Mouse (Mus musculus) fibroblast of lung, adult 2 months (primary cell): ENCODE data around the gene Fsd1.

ENCODE experiments used
- DNase-seq: peaks from one replicate; pipeline ENCODE4 v3.0.0-alpha.2; 2011; ENCODE audit warnings: low read depth

Fsd1 gene

DNA sequence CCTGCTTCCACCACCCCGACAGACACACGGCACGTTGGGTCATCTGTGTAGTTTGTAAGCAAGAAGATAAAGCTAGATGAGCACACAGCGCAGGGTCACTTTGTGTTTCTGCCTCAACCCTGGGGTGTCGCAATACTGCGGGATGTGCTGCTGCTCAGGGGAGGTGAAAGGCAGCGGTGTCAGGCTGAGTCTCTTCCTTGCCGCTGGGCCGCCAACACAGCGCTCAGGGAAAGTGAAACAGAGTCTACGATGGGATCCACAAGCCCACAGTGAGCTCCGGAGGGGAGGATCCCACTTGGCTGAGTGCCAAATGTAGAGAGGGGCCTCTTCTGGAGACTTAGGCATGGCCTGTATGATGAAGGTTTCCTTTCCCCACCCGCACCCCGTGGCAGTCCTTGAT lies 23.1 kb upstream of the Fsd1 start:
- no peak for DNase-seq

DNA sequence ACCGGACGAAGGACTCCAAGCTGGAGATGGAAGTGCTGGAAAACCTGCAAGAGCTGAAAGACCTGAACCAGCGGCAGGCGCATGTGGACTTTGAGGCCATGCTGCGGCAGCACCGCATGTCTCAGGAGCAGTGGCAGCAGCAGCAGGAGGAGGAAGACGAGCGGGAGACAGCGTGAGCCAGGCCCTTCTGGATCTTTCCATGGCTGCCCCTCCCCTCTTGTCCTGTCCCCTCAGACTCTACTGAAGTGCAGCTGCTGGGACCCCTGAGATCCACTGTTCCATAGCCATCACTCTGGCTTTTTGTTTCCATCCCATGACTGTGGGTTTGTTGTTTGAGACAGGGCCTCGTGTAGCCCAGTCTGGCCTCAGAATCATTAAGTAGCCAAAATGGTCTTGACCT lies 21.8 kb upstream of the Fsd1 start:
- DNase-seq = no peak

DNA sequence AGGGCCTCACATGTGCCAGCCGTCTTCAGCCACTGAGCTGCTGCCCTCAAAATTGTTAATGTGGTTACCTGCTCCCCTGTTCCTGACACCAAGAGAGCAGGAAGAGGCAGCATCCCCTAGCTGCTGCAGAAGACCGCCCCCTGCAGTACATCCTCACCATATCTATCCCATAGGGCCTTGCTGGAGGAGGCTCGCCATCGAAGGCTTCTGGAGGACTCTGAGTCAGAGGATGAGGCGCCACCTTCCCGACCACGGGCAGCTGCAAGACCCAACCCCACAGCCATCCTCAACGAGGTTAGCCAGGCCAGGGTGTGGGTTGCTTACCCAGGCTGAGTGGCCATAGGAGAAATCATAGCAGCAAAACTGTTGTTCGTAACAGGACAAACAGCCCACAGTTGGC lies 21.3 kb upstream of the Fsd1 start:
- no peak for DNase-seq

- DNase-seq = no peak
Observed at GRCm38 (mm10) chr17:55967186-55967585, 19.1 kb upstream of the Fsd1 start.

- no peak for DNase-seq
Observed at GRCm38 (mm10) chr17:55968210-55968609, 18.1 kb upstream of the Fsd1 start.

DNA sequence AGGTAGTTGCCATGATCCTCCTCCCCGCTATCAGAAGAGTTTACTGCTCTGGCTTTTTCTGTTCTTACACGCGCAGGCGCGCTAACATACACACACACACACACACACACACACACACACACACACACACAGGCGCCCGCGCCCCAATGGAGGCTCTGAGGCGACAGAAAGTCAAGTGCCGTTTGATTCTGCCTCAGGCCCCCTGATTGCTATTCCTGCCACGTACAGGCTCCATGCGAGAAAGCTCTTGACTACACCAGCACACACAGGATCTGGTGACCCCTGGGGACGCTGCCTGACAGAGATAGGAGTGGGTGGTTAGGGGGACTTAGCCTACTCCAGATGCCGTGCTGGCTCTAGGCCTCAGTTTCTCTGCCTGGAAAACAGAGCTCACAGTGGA lies 16.7 kb upstream of the Fsd1 start:
- DNase-seq = no peak

- DNase-seq = no peak
Observed at GRCm38 (mm10) chr17:55969966-55970891, 16.1 kb upstream of the Fsd1 start, which contains the start of gene Shd. Gene Shd (plus strand): TSS chr17:55970467.

DNA sequence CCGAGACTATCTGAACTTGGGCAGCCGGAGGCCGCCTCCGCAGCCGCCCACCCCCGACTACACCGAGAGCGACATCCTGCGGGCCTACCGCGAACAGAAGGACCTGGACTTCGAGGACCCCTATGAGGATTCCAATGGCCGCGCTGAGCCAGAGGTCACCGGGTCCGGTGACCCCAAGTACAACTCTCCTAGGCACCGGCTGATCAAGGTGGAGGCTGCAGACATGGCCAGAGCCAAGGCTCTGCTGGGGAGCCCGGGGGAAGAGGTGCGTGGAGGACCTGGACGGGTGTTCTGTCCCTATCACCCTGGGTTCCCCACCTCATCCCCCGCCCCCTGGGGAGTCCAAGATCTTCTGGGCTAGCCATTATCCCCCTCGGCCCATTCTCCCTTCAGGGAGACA lies 14.9 kb upstream of the Fsd1 start:
- DNase-seq = no peak

GRCm38 (mm10) chr17:55976255-55976862 lies 9.9 kb upstream of the Fsd1 start:
- peak; percentile 56 for DNase-seq

DNA sequence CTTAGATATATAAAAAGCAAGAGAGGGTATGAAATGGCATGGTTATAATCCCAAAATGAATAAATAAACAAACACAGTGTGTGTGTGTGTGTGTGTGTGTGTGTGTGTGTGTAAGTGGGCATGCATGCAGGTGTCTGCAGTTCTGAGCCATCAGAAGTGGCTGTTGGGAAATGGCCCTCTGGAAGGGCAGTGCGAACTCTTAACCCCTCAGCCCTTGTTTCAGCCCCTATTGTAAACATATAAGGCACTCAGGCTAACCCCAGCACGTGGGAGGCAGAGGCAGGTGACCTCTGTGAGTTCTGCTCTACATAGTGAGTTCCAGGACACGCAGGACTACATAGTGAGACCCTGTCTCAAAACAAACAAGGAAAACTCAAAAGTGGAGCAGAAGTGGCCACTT lies 9.0 kb upstream of the Fsd1 start:
- DNase-seq = no peak

DNA sequence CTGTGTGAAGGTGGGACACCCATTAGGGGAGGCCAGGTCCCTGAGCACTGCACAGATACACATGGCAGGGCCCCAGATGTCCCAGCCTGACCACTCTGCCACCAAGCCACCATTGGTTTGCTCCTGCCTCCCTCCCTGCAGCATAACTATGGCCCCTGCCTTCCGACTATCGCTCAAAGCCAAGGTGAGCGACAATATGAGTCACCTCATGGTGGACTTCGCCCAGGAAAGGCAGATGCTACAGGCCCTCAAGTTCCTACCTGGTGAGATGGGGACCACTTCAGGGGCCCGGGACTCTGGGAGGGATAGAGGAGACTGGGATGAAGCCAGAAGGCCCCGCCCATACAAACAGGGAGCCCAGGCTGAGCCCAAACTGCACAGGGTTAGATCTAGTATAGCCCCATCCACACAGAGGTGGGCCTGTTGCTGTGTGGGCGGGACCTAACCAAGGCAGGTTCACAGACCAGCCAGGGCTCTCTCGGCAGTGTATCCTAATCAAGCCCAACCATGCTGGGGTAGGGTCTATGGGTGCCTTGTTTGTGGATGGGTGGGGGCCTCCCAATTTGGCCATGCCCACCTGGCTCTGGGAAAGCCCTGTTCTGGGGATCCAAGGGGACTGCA lies 4.1 kb downstream of the Fsd1 start:
- no peak for DNase-seq

GRCm38 (mm10) chr17:55996007-55996406 lies 9.7 kb downstream of the Fsd1 start:
- DNase-seq = no peak

DNA sequence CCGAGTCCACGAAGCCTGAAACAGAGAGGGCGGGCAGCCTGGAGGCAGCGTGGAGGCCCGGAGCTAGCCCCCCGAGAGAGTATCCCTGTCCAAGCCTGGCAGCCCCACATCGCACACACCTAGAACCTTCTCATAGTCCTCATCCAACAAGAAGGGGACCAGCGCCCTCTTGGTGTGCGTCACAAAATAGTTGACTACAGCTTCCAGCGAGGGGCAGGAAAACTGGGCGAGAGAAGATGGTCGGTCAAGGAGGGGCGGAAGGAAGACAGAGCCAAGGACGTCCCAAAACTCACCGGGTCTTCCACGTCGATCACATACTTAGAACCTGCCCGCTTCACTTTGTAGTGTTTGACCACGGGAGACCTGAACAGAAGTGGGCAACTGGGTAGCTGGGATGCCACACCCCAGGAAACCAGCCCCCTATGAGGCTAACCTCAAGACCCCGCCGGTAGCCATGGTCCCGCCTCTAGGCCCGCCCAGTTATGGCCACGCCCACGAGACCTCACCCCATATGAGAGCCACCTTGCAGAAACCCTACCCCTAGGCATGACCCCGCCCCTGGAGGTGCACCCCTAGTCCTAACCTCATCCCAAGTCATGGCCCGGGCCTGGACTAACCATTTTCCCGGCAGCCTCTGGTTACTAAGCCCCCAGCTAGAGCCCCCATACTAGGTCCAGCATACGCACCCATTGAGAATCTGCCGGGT lies 13.6 kb downstream of the Fsd1 start:
- no peak for DNase-seq

DNA sequence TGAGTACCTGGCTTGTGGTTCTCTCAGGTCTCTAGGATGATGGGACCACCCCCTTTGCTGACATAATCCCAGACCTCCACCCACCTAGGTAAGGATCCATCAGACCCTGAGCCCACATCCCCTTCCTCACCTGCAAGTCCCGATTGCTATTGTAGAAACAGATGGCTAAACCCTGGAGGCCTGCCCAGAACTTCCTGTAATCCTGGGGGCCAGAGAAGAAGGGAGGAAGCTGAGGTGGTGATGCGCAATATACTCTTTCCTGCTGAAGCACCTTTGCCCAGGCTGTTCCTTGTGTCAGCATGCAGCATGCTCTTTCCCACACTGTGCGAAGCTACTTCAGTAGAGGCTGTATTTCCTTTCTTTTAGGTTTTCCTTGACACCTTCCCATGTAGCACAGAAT lies 16.7 kb downstream of the Fsd1 start:
- no peak for DNase-seq

- DNase-seq = no peak
Observed at GRCm38 (mm10) chr17:56005415-56006061, 19.2 kb downstream of the Fsd1 start, which contains the start of the genes Stap2 and Mpnd. Gene Stap2 (minus strand): TSS chr17:56005584. Gene Mpnd (plus strand): TSS chr17:56005711.

GRCm38 (mm10) chr17:56006956-56007355 lies 20.6 kb downstream of the Fsd1 start:
- DNase-seq = no peak

DNA sequence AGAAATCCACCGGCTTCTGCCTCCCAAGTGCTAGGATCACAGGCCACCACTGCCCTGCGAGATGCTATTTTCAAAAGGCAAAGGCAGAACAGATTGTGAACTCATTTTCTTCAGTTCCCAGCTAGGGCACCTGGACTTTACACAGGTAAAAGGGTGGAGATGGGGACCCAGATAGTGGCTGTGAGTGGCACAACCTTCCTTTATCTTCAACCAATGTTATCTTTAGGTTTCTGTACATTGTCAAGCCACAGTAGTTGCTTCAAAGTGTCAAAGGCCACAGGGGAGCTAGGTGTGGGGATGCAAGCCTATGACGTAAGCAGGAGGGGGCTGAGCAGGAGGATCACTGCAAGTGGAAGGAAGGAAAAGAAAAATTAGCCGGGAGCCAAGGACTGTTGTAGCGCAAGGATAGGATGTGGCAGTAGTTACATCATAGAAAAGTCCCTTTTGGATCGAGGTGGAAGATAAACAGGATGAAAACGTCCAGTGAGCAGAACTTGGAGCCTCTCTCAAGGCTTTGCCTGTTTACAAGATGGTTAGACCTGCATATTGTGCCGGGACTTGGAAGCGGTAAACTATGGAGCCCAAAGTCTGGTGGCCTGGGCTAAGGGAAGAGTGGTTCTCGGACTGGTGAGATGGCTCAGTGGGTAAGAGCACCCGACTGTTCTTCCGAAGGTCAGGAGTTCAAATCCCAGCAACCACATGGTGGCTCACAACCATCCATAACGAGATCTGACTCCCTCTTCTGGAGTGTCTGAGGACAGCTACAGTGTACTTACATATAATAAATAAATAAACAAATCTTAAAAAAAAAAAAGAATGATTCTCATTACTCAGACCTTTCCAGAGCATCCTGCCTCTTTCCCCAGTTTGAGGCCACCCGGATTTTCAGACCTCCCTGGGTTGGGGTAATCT lies 21.4 kb downstream of the Fsd1 start:
- DNase-seq = no peak

DNA sequence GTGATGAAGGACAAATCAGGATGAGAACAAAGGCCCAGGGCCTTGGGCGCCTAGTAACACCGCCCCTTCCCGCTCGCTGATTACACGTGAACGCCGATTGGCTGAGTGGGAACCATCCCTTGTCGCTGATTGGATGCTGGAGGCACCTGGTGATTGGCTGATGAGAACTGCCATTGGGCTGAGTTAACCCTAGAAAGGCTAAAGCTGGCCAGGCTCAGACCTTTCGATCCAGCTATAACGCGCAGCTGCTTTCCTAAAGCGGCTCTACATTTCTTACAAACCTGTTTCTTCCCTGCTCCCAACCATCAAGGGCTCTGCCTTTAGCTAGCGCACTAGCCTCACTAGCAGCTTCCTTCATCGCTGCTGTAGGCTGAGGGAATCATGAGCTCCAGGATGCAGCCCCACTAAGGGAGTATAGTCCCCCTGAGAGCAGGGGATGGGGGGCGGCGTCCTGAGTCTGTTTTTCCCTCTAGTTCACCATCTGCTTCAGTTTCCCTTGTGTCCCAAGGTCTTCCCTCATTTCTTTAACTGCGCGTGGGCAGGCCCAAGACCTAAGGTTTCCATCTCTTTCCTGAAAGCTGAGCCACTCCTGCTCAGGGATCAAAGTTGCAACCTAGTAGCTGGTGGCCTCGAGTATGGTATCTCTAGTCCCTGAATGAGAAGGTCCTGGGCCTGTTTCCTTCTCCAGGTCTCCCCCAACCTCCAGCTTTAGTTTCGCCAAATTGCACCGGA lies 22.2 kb downstream of the Fsd1 start:
- DNase-seq = peak; percentile 95

GRCm38 (mm10) chr17:56009088-56009961 lies 23.0 kb downstream of the Fsd1 start:
- peak; percentile 76 for DNase-seq
